Mouse (Mus musculus): ENCODE measurements around the gene Grk6.

The Grk6 gene

DNA sequence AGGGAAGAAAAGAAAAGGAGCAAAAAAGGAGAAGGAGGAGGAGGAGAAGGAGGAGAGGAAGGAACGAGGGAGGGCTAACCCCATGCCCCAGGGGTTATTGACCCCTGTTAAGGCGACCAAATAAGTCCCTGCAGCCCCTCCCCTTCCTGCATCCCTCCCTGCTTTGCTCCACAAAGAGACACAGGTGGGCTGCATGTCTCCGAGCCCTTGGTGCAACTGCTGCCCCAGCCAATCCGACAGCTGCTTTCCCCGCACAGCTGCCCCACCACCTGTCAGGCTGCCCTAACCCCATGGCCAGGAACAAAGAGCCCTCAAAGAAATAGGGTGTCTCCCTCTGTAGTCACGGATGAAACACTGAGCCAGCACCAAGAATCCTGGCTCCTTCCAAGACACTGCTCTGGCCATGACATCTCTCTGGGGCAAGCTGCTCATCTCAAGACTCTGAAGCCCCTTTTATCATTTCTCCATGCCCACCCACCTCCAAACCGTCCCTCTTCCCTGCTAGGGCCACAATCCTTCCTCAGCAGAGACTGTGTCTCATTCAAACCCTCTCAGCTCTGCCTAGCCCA lies 39.7 kb downstream of the Grk6 start:
- DNase-seq (ENCODE audit: low spot score in 2 of 2) = no peak

DNA sequence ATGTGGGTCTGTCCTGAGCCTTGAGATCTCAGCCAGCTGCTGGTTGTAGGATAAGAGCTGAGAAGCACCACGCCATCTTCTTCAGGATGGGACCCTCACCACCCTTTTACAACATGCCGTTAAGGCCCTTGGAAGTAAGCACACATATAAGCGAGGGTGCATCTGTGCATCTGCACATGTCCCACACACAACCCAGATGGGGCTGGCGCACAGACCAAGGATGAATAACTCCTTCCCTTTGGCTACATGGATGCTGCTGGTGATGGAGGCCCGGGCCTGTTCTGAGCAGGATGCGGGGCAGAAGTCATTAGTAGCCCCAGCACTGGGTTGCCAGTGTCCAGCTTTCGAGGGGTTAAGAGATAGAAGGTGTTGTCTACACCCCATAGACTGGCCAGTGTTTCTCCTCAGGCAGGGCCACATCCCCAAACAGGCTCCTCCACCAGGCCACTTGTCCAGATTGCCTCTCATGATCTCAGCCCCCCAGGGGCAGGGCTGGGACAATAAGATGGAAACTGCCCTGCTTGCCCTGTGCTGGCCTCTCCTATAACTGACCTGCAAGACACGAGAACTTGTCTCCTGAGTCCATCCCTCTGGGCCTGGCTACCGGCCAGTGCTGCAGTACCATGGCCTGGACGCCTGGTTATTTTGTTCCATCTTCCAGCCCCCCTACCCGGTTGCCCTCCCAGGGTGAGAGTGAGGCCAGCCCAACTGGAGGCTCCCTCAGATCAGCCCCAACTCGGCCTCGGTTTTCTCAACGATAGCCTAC lies 41.3 kb downstream of the Grk6 start:
- DNase-seq (ENCODE audit: low spot score in 2 of 2) = no peak

GRCm38 (mm10) chr13:55486916-55487577 lies 42.2 kb downstream of the Grk6 start:
- no peak for DNase-seq (ENCODE audit: low spot score in 2 of 2)

- no peak for DNase-seq (ENCODE audit: low spot score in 2 of 2)
Observed at GRCm38 (mm10) chr13:55487578-55488498, 43.0 kb downstream of the Grk6 start, which contains the start of gene Dbn1. Gene Dbn1 (minus strand): TSS chr13:55488111.

- DNase-seq (ENCODE audit: low spot score in 2 of 2) = no peak
Observed at GRCm38 (mm10) chr13:55494257-55494656, 49.4 kb downstream of the Grk6 start.

- no peak for DNase-seq (ENCODE audit: low spot score in 2 of 2)
Observed at GRCm38 (mm10) chr13:55494883-55495621, 50.2 kb downstream of the Grk6 start.

GRCm38 (mm10) chr13:55495702-55496101 lies 50.8 kb downstream of the Grk6 start:
- DNase-seq (ENCODE audit: low spot score in 2 of 2) = no peak

DNA sequence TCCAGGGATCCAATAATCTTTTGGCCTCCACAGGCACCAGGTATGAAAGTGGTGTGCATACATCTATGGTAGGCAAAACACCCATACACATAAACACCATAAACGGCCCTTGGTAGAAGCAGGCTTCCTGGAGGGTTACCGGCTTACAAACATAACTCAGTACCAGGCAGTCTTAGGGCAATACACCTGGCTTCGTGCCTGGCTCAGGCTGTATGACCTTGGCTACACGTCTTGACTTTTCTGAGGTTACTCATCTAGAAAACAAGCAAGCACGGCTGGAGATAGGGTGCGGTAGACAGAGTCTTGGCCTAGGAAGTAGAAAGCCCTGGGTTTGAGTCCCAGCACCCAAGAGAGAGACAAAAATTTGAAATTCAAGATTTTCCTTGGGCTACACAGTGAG lies 51.8 kb downstream of the Grk6 start:
- DNase-seq (ENCODE audit: low spot score in 2 of 2) = no peak

GRCm38 (mm10) chr13:55498906-55499305 lies 54.0 kb downstream of the Grk6 start:
- no peak for DNase-seq (ENCODE audit: low spot score in 2 of 2)

DNA sequence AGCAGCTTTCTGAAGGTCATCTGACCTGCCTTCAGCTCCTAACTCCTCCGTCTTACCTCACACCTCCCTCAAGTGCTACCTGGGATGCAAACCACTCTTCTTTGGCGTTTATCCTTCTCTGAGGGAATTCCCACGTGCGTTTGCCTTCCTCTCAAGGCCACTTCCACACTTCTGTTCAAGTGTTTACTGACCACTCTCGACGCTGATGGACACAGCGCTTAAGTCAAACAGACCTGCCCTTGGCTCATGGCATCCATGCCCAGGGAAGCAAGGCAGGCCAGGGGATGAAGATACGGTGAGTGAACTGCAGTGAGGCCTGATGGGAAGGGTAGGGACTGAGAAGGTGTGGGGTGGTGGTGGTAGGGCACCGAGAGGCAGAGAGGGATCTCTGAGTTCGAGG lies 55.7 kb downstream of the Grk6 start:
- no peak for DNase-seq (ENCODE audit: low spot score in 2 of 2)

- DNase-seq (ENCODE audit: low spot score in 2 of 2) = no peak
Observed at GRCm38 (mm10) chr13:55502405-55502804, 57.5 kb downstream of the Grk6 start.

DNA sequence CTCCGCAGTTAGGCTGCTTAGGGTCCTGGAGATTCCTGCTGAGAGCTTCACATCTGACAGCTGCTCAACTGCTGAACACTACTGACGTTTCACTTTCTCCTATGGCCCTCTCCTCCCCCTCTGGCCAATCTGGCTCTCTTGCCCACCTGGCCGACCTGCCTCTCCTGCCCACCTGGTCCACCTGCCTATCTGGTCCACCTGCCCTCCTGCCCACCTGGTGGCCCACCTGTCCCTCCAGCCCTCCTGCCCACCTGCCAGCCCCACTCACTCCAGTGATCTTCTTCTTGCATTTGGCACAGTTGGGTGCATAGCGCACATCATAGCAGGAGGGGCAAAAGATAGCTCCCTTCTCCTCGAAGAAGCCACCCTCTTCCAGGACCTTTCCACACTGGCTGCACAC lies 59.5 kb downstream of the Grk6 start:
- no peak for DNase-seq (ENCODE audit: low spot score in 2 of 2)

GRCm38 (mm10) chr13:55505810-55506209 lies 60.9 kb downstream of the Grk6 start:
- no peak for DNase-seq (ENCODE audit: low spot score in 2 of 2)

DNA sequence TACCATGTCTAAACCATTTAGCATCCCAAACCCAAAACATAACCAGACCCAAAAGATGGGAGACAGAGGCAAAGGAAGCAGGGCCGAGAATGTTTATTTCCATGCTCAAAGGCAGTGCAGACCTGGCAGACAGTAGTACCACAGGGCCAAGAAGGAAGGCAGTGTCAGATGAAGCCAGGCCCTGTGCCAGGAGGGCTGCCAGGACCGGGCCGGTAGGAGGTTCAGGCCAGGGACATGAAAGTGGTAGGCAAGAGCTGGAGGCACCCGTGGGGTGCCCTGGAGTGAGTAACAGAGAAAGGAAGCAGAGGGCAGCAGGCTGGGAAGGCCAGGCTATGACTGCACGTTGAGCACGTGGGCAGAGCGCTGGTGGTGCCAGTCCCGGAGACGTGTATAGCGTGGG lies 61.8 kb downstream of the Grk6 start:
- DNase-seq (ENCODE audit: low spot score in 2 of 2) = peak in 1 of 2 experiments; percentile 42

DNA sequence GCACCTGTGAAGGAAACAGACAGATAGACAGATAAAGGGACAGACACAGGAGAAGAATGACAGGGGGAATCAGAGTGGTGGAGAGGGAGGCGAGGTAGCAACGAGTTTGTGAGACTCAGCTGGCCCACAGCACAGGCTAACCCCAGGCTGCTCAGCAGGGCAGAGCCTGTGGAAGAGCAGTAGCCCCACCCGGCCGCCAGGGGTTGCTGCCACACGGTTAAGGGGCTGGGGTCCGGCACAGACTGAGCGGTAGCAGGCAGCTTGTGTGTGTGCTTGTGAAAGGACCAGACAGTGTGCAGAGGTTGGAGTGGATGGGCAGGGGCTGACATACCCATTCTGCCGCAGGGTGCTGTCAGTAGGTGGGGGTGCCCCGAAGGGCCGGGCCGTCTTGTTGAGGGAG lies 63.0 kb downstream of the Grk6 start:
- DNase-seq (ENCODE audit: low spot score in 2 of 2) = no peak

GRCm38 (mm10) chr13:55508531-55508930 lies 63.7 kb downstream of the Grk6 start:
- DNase-seq (ENCODE audit: low spot score in 2 of 2) = no peak

DNA sequence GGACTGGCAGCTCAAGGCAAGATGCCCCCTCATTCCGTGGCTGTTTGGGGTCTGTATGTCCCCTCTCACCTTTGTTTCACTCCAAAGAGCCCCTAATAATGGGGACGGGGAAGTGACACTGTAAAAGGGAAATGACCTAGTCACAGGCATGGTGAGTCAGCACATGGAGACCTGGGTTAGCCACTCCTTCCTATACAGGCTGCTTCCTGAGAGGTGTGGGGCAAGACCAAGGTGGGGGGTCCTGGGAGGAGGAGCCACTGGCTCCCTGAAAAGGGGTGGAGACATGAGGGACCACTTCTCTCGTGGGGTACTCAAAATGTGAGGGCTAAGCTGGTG lies 65.4 kb downstream of the Grk6 start:
- peak in 1 of 2 experiments; percentile 19 for DNase-seq (ENCODE audit: low spot score in 2 of 2)
